Mouse (Mus musculus) limb, embryonic 12.5 days (tissue): ENCODE data around the gene Afdn. TPM values are rescaled to one million over a fixed set of nuclear protein-coding genes. Genes with fewer than 3 reads are reported as not detected.

ENCODE experiments used
- ATAC-seq: fragments of 200-750 bp; cut with Nextera tagmentation; 2 replicates; pipeline ENCODE4 v1.8.0; 2017; ENCODE audit warnings: low read depth, moderate TSS enrichment; ENCODE audit not compliant: insufficient number of reproducible peaks, insufficient read depth, low FRiP score, low TSS enrichment
- H3K27ac ChIP-seq: fragments of 300-500 bp; sonication (generic); 2 replicates; pipeline ENCODE4 v1.5.1; 2016; ENCODE audit warnings: mild to moderate bottlenecking, moderate library complexity
- H3K27me3 ChIP-seq: fragments of 300-500 bp; sonication (generic); 2 replicates; pipeline ENCODE4 v1.6.1; 2016; ENCODE audit warnings: mild to moderate bottlenecking, moderate library complexity
- H3K36me3 ChIP-seq: fragments of 300-500 bp; sonication (generic); 2 replicates; pipeline ENCODE4 v1.6.1; 2016; ENCODE audit warnings: mild to moderate bottlenecking, moderate library complexity
- H3K4me1 ChIP-seq: fragments of 300-500 bp; sonication (generic); replicated peaks from 2 replicates; pipeline ENCODE4 v1.6.1; 2016
- H3K4me2 ChIP-seq: fragments of 300-500 bp; sonication (generic); 2 replicates; pipeline ENCODE4 v1.6.1; 2016; ENCODE audit warnings: mild to moderate bottlenecking, moderate library complexity
- H3K4me3 ChIP-seq: fragments of 300-500 bp; sonication (generic); replicated peaks from 2 replicates; pipeline ENCODE4 v1.5.1; 2016; ENCODE audit warnings: mild to moderate bottlenecking
- H3K9ac ChIP-seq: fragments of 300-500 bp; sonication (generic); replicated peaks from 2 replicates; pipeline ENCODE4 v1.6.1; 2016; ENCODE audit warnings: mild to moderate bottlenecking, moderate library complexity
- H3K9me3 ChIP-seq: fragments of 300-500 bp; sonication (generic); 2 replicates; pipeline ENCODE4 v1.6.1; 2016; ENCODE audit warnings: mild to moderate bottlenecking, moderate library complexity
- WGBS: fragments of 180-500 bp; shearing (Covaris S2); methylation state at CpG from one replicate; pipeline ENCODE4 v1.1.7; 2016; 5-methylcytosine and 5-hydroxymethylcytosine counted together
- polyA plus RNA-seq: library from polyadenylated mRNA; unstranded; fragments of >200 nt; fragmentation: Nextera tagmentation; extraction: Ambion mirVana; gene quantifications from 2 replicates; pipeline ENCODE4 v1.2.1, GENCODE M21; 2016

Gene Afdn
- polyA plus RNA-seq, 1 experiment from 2014 or later: 76.5 TPM

- H3K27ac ChIP-seq: no peak overlapping the region
- H3K27me3 ChIP-seq: no peaks in the 10 kb centered on the region
- no peaks in the 10 kb centered on the region for H3K9me3 ChIP-seq
- WGBS: 92% methylated on average over 2 of the region's 2 CpGs
- ATAC-seq: no peak
- peaks cover 27% of the 10 kb centered on the region for H3K4me1 ChIP-seq
- no peak overlapping the region for H3K9ac ChIP-seq
- H3K4me3 ChIP-seq: no peak overlapping the region
- no peaks in the 10 kb centered on the region for H3K36me3 ChIP-seq
- no peak overlapping the region for H3K4me2 ChIP-seq
These were observed 21.4 kb upstream of the Afdn start for GRCm38 (mm10) chr17:13738916-13739315.

- Histone ChIP-seq H3K27me3 (no peaks in the 10 kb centered on the region), H3K9me3 (no peaks in the 10 kb centered on the region), H3K27ac (no peak overlapping the region), H3K36me3 (no peaks in the 10 kb centered on the region), H3K4me1 (peaks cover 38% of the 10 kb centered on the region), H3K4me2 (no peak overlapping the region), H3K4me3 (no peak overlapping the region), H3K9ac (no peak overlapping the region)
- WGBS: 78% methylated on average over 5 of the region's 5 CpGs
- no peak for ATAC-seq
These were observed 20.4 kb upstream of the Afdn start for GRCm38 (mm10) chr17:13739981-13740380.

- no peaks in the 10 kb centered on the region for H3K36me3 ChIP-seq
- peaks cover 46% of the 10 kb centered on the region for H3K4me1 ChIP-seq
- no peak for ATAC-seq
- H3K27me3 ChIP-seq: no peaks in the 10 kb centered on the region
- no peak overlapping the region for H3K9ac ChIP-seq
- WGBS: 19% methylated on average over 2 of the region's 2 CpGs
- no peak overlapping the region for H3K4me2 ChIP-seq
- H3K9me3 ChIP-seq: no peaks in the 10 kb centered on the region
- no peak overlapping the region for H3K4me3 ChIP-seq
- no peak overlapping the region for H3K27ac ChIP-seq
These were observed 19.5 kb upstream of the Afdn start for GRCm38 (mm10) chr17:13740796-13741195.

GRCm38 (mm10) chr17:13741611-13742010 lies 18.7 kb upstream of the Afdn start:
- no peaks in the 10 kb centered on the region for H3K9me3 ChIP-seq
- no peak overlapping the region for H3K27ac ChIP-seq
- H3K4me3 ChIP-seq: no peak overlapping the region
- WGBS: 82% methylated on average over 7 of the region's 7 CpGs
- ATAC-seq: no peak
- H3K27me3 ChIP-seq: no peaks in the 10 kb centered on the region
- peaks cover 46% of the 10 kb centered on the region for H3K4me1 ChIP-seq
- H3K4me2 ChIP-seq: no peak overlapping the region
- no peaks in the 10 kb centered on the region for H3K36me3 ChIP-seq
- H3K9ac ChIP-seq: no peak overlapping the region

GRCm38 (mm10) chr17:13742334-13742733 lies 18.0 kb upstream of the Afdn start:
- no peaks in the 10 kb centered on the region for H3K9me3 ChIP-seq
- no peak overlapping the region for H3K4me3 ChIP-seq
- H3K36me3 ChIP-seq: no peaks in the 10 kb centered on the region
- H3K9ac ChIP-seq: no peak overlapping the region
- no peak overlapping the region for H3K27ac ChIP-seq
- ATAC-seq: no peak
- H3K4me1 ChIP-seq: peaks cover 46% of the 10 kb centered on the region
- no peaks in the 10 kb centered on the region for H3K27me3 ChIP-seq
- no peak overlapping the region for H3K4me2 ChIP-seq
- WGBS: 28% methylated on average over 2 of the region's 2 CpGs

- H3K9ac ChIP-seq: 0 out of 2 replicates have a peak overlapping the region, but pooled peaks have one; percentile 23
These were observed 17.2 kb upstream of the Afdn start for GRCm38 (mm10) chr17:13742941-13743708.

GRCm38 (mm10) chr17:13743709-13744079 lies 16.6 kb upstream of the Afdn start:
- no peak overlapping the region for H3K4me3 ChIP-seq
- peak overlapping the region; percentile 79 for H3K27ac ChIP-seq
- H3K36me3 ChIP-seq: no peaks in the 10 kb centered on the region
- peaks cover 46% of the 10 kb centered on the region for H3K4me1 ChIP-seq
- H3K4me2 ChIP-seq: 0 out of 2 replicates have a peak overlapping the region, but pooled peaks have one; percentile 8
- 5% methylated on average over 5 of the region's 5 CpGs for WGBS
- no peaks in the 10 kb centered on the region for H3K27me3 ChIP-seq
- 0 out of 2 replicates have a peak overlapping the region, but pooled peaks have one; percentile 23 for H3K9ac ChIP-seq
- no peaks in the 10 kb centered on the region for H3K9me3 ChIP-seq
- ATAC-seq: 0 out of 2 replicates have a peak, but pooled peaks have one; percentile 69

More at GRCm38 (mm10) chr17:13742941-13743708, 17.2 kb upstream of the Afdn start:
- 40% methylated on average over 7 of the region's 7 CpGs for WGBS
- no peaks in the 10 kb centered on the region for H3K9me3 ChIP-seq
- H3K27ac ChIP-seq: peak overlapping the region; percentile 79
- peaks cover 46% of the 10 kb centered on the region for H3K4me1 ChIP-seq
- no peak for ATAC-seq
- no peaks in the 10 kb centered on the region for H3K36me3 ChIP-seq
- no peak overlapping the region for H3K4me3 ChIP-seq
- no peaks in the 10 kb centered on the region for H3K27me3 ChIP-seq
- 0 out of 2 replicates have a peak overlapping the region, but pooled peaks have one; percentile 8 for H3K4me2 ChIP-seq

- H3K9ac ChIP-seq: no peak overlapping the region
- no peaks in the 10 kb centered on the region for H3K27me3 ChIP-seq
- H3K4me3 ChIP-seq: no peak overlapping the region
- H3K36me3 ChIP-seq: no peaks in the 10 kb centered on the region
- 61% methylated on average over 6 of the region's 6 CpGs for WGBS
- no peak for ATAC-seq
- H3K9me3 ChIP-seq: no peaks in the 10 kb centered on the region
- H3K27ac ChIP-seq: peak overlapping the region; percentile 79
- 0 out of 2 replicates have a peak overlapping the region, but pooled peaks have one; percentile 8 for H3K4me2 ChIP-seq
- peaks cover 46% of the 10 kb centered on the region for H3K4me1 ChIP-seq
These were observed 16.1 kb upstream of the Afdn start for GRCm38 (mm10) chr17:13744219-13744618.

GRCm38 (mm10) chr17:13744824-13745223 lies 15.5 kb upstream of the Afdn start:
- peak overlapping the region; percentile 79; the same call in 1 of the 2 replicates for H3K27ac ChIP-seq
- H3K9me3 ChIP-seq: no peaks in the 10 kb centered on the region
- H3K4me3 ChIP-seq: no peak overlapping the region
- 44% methylated on average over 4 of the region's 4 CpGs for WGBS
- no peak overlapping the region for H3K9ac ChIP-seq
- H3K36me3 ChIP-seq: no peaks in the 10 kb centered on the region
- peaks cover 46% of the 10 kb centered on the region for H3K4me1 ChIP-seq
- ATAC-seq: no peak
- no peak overlapping the region for H3K4me2 ChIP-seq
- no peaks in the 10 kb centered on the region for H3K27me3 ChIP-seq

GRCm38 (mm10) chr17:13745373-13745772 lies 15.0 kb upstream of the Afdn start:
- 55% methylated on average over 2 of the region's 2 CpGs for WGBS
- no peaks in the 10 kb centered on the region for H3K27me3 ChIP-seq
- H3K27ac ChIP-seq: no peak overlapping the region
- no peak overlapping the region for H3K4me2 ChIP-seq
- no peaks in the 10 kb centered on the region for H3K9me3 ChIP-seq
- no peak overlapping the region for H3K4me3 ChIP-seq
- H3K4me1 ChIP-seq: peaks cover 46% of the 10 kb centered on the region
- H3K36me3 ChIP-seq: no peaks in the 10 kb centered on the region
- no peak for ATAC-seq
- H3K9ac ChIP-seq: no peak overlapping the region

GRCm38 (mm10) chr17:13746330-13746729 lies 14.0 kb upstream of the Afdn start:
- H3K27ac ChIP-seq: no peak overlapping the region
- no peak overlapping the region for H3K4me2 ChIP-seq
- no peaks in the 10 kb centered on the region for H3K27me3 ChIP-seq
- ATAC-seq: no peak
- no peak overlapping the region for H3K4me3 ChIP-seq
- H3K36me3 ChIP-seq: no peaks in the 10 kb centered on the region
- H3K4me1 ChIP-seq: peaks cover 38% of the 10 kb centered on the region
- 80% methylated on average over 6 of the region's 6 CpGs for WGBS
- H3K9me3 ChIP-seq: no peaks in the 10 kb centered on the region
- H3K9ac ChIP-seq: no peak overlapping the region
